Mouse (Mus musculus) cerebellum, adult 2 months (tissue): ENCODE measurements around the gene Alk.

Experiments
- CTCF ChIP-seq: fragments of 200-500 bp; IDR thresholded peaks from 2 replicates; pipeline ENCODE4 v1.5.1; 2011; ENCODE audit warnings: low read depth, mild to moderate bottlenecking, control low read depth, low read length, moderate library complexity, borderline replicate concordance; ENCODE audit not compliant: insufficient read depth
- POLR2A ChIP-seq: fragments of 200-500 bp; IDR thresholded peaks from 2 replicates; pipeline ENCODE4 v1.6.1; 2011; ENCODE audit warnings: low read length, control low read depth, borderline replicate concordance; ENCODE audit not compliant: insufficient read depth

- no peak for TF ChIP-seq CTCF
- TF ChIP-seq POLR2A, result no peak
These were observed 33.0 kb downstream of the Alk start for GRCm38 (mm10) chr17:72571379-72571778.
